9 mouse cellular contexts compared by ENCODE assay signal in genomic region chr6:49097596-49098110, GRCm38 (mm10). TPM values are rescaled to one million over a fixed set of nuclear protein-coding genes. Genes with fewer than 3 reads are reported as not detected.
DNase-seq lines count a peak whose midpoint lies in the region; ATAC-seq lines count a peak whose summit lies in the region.
"Had no signal": no experiment of that assay in that cellular context is flagged by ENCODE, and none has a peak within 500 bp of the region (broad histone marks: within the 10 kb centered on the region; RNA-seq: fewer than 3 reads in every experiment).

No protein-coding gene starts in this region.

- H3K4me2 ChIP-seq in hindbrain, embryonic 16.5 days (ENCODE audit: low read length) = peak overlapping the region; percentile 27
- no peak overlapping the region for H3K4me2 ChIP-seq in hindbrain, embryonic 12.5 days (replicated peaks)

- H3K9me3 ChIP-seq in hindbrain, embryonic 16.5 days (ENCODE audit: control insufficient read depth, low read length) = no peaks in the 10 kb centered on the region
- H3K9me3 ChIP-seq in hindbrain, embryonic 12.5 days (replicated peaks) = no peaks in the 10 kb centered on the region

- no peak overlapping the region for H3K4me3 ChIP-seq in hindbrain, embryonic 16.5 days (ENCODE audit: low read length)
- H3K4me3 ChIP-seq in hindbrain, embryonic 12.5 days = no peak overlapping the region
- H3K4me3 ChIP-seq: erythroblast, embryonic 14.5 days had no signal

- H3K4me1 ChIP-seq in hindbrain, embryonic 16.5 days (ENCODE audit: control insufficient read depth, insufficient read depth, low read depth, low read length) = peaks cover 11% of the 10 kb centered on the region
- no peaks in the 10 kb centered on the region for H3K4me1 ChIP-seq in hindbrain, embryonic 12.5 days

- ATAC-seq in hindbrain, embryonic 16.5 days = no peak
- ATAC-seq in hindbrain, embryonic 12.5 days (ENCODE audit: low FRiP score) = no peak

- peak overlapping the region; percentile 50; the same call in 1 of the 2 replicates for H3K27ac ChIP-seq in hindbrain, embryonic 16.5 days (ENCODE audit: low read depth, low read length)
- no peak overlapping the region for H3K27ac ChIP-seq in hindbrain, embryonic 12.5 days

- peak; percentile 25 for DNase-seq in NIH3T3 (ENCODE audit: low read depth)
- DNase-seq in cerebellum, postnatal 10 days = peak; percentile 84 to 89
- peak; percentile 14 for DNase-seq in heart, postnatal 4 days
- no peak for DNase-seq in urinary bladder, postnatal 25 days (ENCODE audit: low spot score)
- DNase-seq in layer of hippocampus, postnatal 25 days (ENCODE audit: extremely low spot score in 1 of 2, low spot score in 1 of 2) = no peak
- DNase-seq in layer of hippocampus, adult 9-11 months = no peak

- 0 out of 2 replicates have a peak, but pooled peaks cover 6% of the 10 kb centered on the region for H3K36me3 ChIP-seq in hindbrain, embryonic 16.5 days (ENCODE audit: control insufficient read depth, insufficient read depth, low read length)
- peaks cover 53% of the 10 kb centered on the region for H3K36me3 ChIP-seq in hindbrain, embryonic 12.5 days

- 58% methylated on average over 5 of the region's 5 CpGs for WGBS in hindbrain, embryonic 16.5 days
- 89% methylated on average over 5 of the region's 5 CpGs for WGBS in hindbrain, embryonic 12.5 days

- H3K27me3 ChIP-seq in hindbrain, embryonic 16.5 days (replicated peaks; ENCODE audit: control insufficient read depth, insufficient read depth, low read length) = no peaks in the 10 kb centered on the region
- H3K27me3 ChIP-seq in hindbrain, embryonic 12.5 days = no peaks in the 10 kb centered on the region

- no peak overlapping the region for H3K9ac ChIP-seq in hindbrain, embryonic 16.5 days (ENCODE audit: low read depth, low read length)
- H3K9ac ChIP-seq in hindbrain, embryonic 12.5 days = no peak overlapping the region

RNA-seq across cellular contexts. Expression of gene Malsu1, which starts 24.1 kb away (rescaled TPM):
- polyA plus RNA-seq in hindbrain, embryonic 16.5 days (2015; fragmentation: Nextera tagmentation; extraction: Ambion mirVana) = 58.3 and 66.8 TPM in 2 replicates
- 63.6 and 67.7 TPM in 2 replicates for polyA plus RNA-seq in hindbrain, embryonic 12.5 days (2016; fragmentation: Nextera tagmentation; extraction: Ambion mirVana)
- 10 to 100 TPM; 33.4 to 43.2 TPM for total RNA-seq in heart, postnatal 4 days (2021)
- total RNA-seq in layer of hippocampus, postnatal 25 days (2021) = 10 to 100 TPM; 22.8 to 28.3 TPM

Comparison
In these comparisons a context has a peak if more than half of its experiments do, and no peak if none do; other contexts are left out.
1. DNase-seq: peak in NIH3T3 (single experiment), cerebellum, postnatal 10 days (2 of 2) and heart, postnatal 4 days (single experiment); none in urinary bladder, postnatal 25 days (single experiment), layer of hippocampus, postnatal 25 days (0 of 2) and layer of hippocampus, adult 9-11 months (single experiment).